19 mouse cellular contexts compared by ENCODE assay signal in genomic region chr11:106937306-106937705, GRCm38 (mm10). TPM values are rescaled to one million over a fixed set of nuclear protein-coding genes. Genes with fewer than 3 reads are reported as not detected.
DNase-seq lines count a peak whose midpoint lies in the region; ATAC-seq and TF ChIP-seq lines count a peak whose summit lies in the region.
"Had no signal": no experiment of that assay in that cellular context is flagged by ENCODE, and none has a peak within 500 bp of the region (broad histone marks: within the 10 kb centered on the region; RNA-seq: fewer than 3 reads in every experiment).

No protein-coding gene starts in this region.

- H3K36me3 ChIP-seq in lung, postnatal 0 days (ENCODE audit: insufficient read depth, low read length) = no peaks in the 10 kb centered on the region
- H3K36me3 ChIP-seq: embryonic facial prominence, embryonic 12.5 days; forebrain, embryonic 15.5 days; heart, embryonic 10.5 days; hindbrain, embryonic 15.5 days had no signal

- H3K27ac ChIP-seq in lung, postnatal 0 days (ENCODE audit: low read length) = no peak overlapping the region
- H3K27ac ChIP-seq: embryonic facial prominence, embryonic 12.5 days; forebrain, embryonic 15.5 days; heart, embryonic 10.5 days; hindbrain, embryonic 15.5 days had no signal

- no peak overlapping the region for H3K4me3 ChIP-seq in lung, postnatal 0 days (ENCODE audit: low read depth, low read length)
- H3K4me3 ChIP-seq: embryonic facial prominence, embryonic 12.5 days; forebrain, embryonic 15.5 days; heart, embryonic 10.5 days; hindbrain, embryonic 15.5 days had no signal

- DNase-seq in 416B (ENCODE audit: low read depth) (peak; percentile 61), MN1 (ENCODE audit: low spot score) (no peak)
- peak; percentile 16 for DNase-seq in CD4-positive helper T cell, adult 2 months (ENCODE audit: low read depth, low spot score)
- peak; percentile 60 for DNase-seq in naive thymus-derived CD4-positive, alpha-beta T cell, adult 2 months (ENCODE audit: low read depth)
- DNase-seq in lung, postnatal 0 days (ENCODE audit: low spot score) = no peak
- DNase-seq in natural killer cell, adult 2 months (ENCODE audit: low spot score in 2 of 2) = no peak
- DNase-seq: adrenal gland, postnatal 10 days; B cell, adult 2 months; cerebellum, adult 11 months; cerebellum, adult 8-10 months; cerebellum, postnatal 14 days; gastrocnemius, postnatal 14 days; heart, postnatal 10 days had no signal

- H3K9me3 ChIP-seq in lung, postnatal 0 days (ENCODE audit: low read length) = no peaks in the 10 kb centered on the region
- H3K9me3 ChIP-seq: embryonic facial prominence, embryonic 12.5 days; forebrain, embryonic 15.5 days; heart, embryonic 10.5 days; hindbrain, embryonic 15.5 days had no signal

- H3K27me3 ChIP-seq in lung, postnatal 0 days (replicated peaks; ENCODE audit: insufficient read depth, low read length) = no peaks in the 10 kb centered on the region
- H3K27me3 ChIP-seq: embryonic facial prominence, embryonic 12.5 days; forebrain, embryonic 15.5 days; hindbrain, embryonic 15.5 days had no signal

- peak; percentile 46 to 66; a peak in 1 of 4 replicates for ATAC-seq in hematopoietic stem cell, adult 5-6 weeks (replicated peaks in 1 of 2; ENCODE audit: insufficient read depth in 1 of 2, low FRiP score in 2 of 2, low TSS enrichment in 1 of 2, low read depth in 1 of 2, poor library complexity in 2 of 2, severe bottlenecking in 2 of 2)
- no peak for ATAC-seq in lung, postnatal 0 days
- ATAC-seq: forebrain, embryonic 15.5 days; intestine, postnatal 0 days had no signal

- H3K4me1 ChIP-seq in lung, postnatal 0 days (ENCODE audit: insufficient read depth, low read depth, low read length) = no peaks in the 10 kb centered on the region
- H3K4me1 ChIP-seq: embryonic facial prominence, embryonic 12.5 days; forebrain, embryonic 15.5 days; heart, embryonic 10.5 days; hindbrain, embryonic 15.5 days had no signal

- no peak for TF ChIP-seq CTCF in lung, postnatal 0 days (IDR thresholded peaks at IDR 0.05)

- H3K9ac ChIP-seq in lung, postnatal 0 days (replicated peaks; ENCODE audit: low read depth) = no peak overlapping the region
- H3K9ac ChIP-seq: embryonic facial prominence, embryonic 12.5 days; forebrain, embryonic 15.5 days; hindbrain, embryonic 15.5 days had no signal

- H3K4me2 ChIP-seq in lung, postnatal 0 days (replicated peaks; ENCODE audit: low read depth, low read length) = no peak overlapping the region
- H3K4me2 ChIP-seq: embryonic facial prominence, embryonic 12.5 days; forebrain, embryonic 15.5 days; hindbrain, embryonic 15.5 days had no signal

- no peak for TF ChIP-seq EP300 in lung, postnatal 0 days (IDR thresholded peaks at IDR 0.05)

- WGBS in lung, postnatal 0 days = 76% methylated on average over 5 of the region's 5 CpGs

RNA-seq across cellular contexts. Expression of gene Smurf2, which starts 16.8 kb away (rescaled TPM):
- 46.9 and 50.8 TPM in 2 replicates for total RNA-seq in hematopoietic stem cell, adult 5-6 weeks (2017)
- 20.0 and 22.3 TPM in 2 replicates for polyA plus RNA-seq in lung, postnatal 0 days (2015; fragmentation: Nextera tagmentation; extraction: Ambion mirVana)

Comparison
In these comparisons a context has a peak if more than half of its experiments do, and no peak if none do; other contexts are left out.
1. DNase-seq: peak in 416B (single experiment), CD4-positive helper T cell, adult 2 months (single experiment) and naive thymus-derived CD4-positive, alpha-beta T cell, adult 2 months (single experiment); none in lung, postnatal 0 days (single experiment), natural killer cell, adult 2 months (0 of 2) and MN1 (single experiment).